Mouse (Mus musculus): Measurements from ENCODE around the gene Chaf1a.

GRCm38 (mm10) chr17:56051369-56051768 lies 11.1 kb downstream of the Chaf1a start:
- TF ChIP-seq ETS1 (IDR thresholded peaks at IDR 0.05; ENCODE audit: low read depth, low read length) (no peak), ZC3H11A (IDR thresholded peaks at IDR 0.05; ENCODE audit: low read depth, low read length) (no peak), CTCF (IDR thresholded peaks at IDR 0.05 in 2 of 3, conservative IDR thresholded peaks at IDR 0.05 in 1 of 3; ENCODE audit: control insufficient read depth in 1 of 3, insufficient read depth in 1 of 3, low read depth in 2 of 3, low read length in 3 of 3, poor library complexity in 1 of 3, severe bottlenecking in 1 of 3) (no peak), MXI1 (IDR thresholded peaks at IDR 0.05; ENCODE audit: low read depth, low read length) (no peak), CHD1 (IDR thresholded peaks at IDR 0.05; ENCODE audit: low read depth, low read length) (no peak), POLR2AphosphoS2 (IDR thresholded peaks at IDR 0.05; ENCODE audit: low read length) (no peak), POLR2A (IDR thresholded peaks at IDR 0.05; ENCODE audit: control insufficient read depth in 1 of 2, insufficient read depth in 1 of 2, low read depth in 1 of 2, low read length in 2 of 2, poor library complexity in 1 of 2) (no peak), MYB (IDR thresholded peaks at IDR 0.05; ENCODE audit: low read depth, low read length) (no peak)

All from MEL (cell line).